Mouse (Mus musculus) layer of hippocampus, adult 18-20 months (tissue): Measurements from ENCODE around the gene Bri3bp. TPM values are rescaled to one million over a fixed set of nuclear protein-coding genes. Genes with fewer than 3 reads are reported as not detected.
A peak's percentile ranks its signal among the peaks of the same experiment; 100 is the strongest.
"Not testable (repeated sequence)": the region's sequence is repeated elsewhere in the genome, so short reads cannot be mapped to it uniquely, and the experiment has no call there.

Experiments used
- DNase-seq, 2 experiments: peaks; one replicate each; pipeline ENCODE4 v3.0.0; 2022; ENCODE audit warnings: low spot score in 2 of 2
- long read RNA-seq: library from polyadenylated mRNA; stranded (forward); transcript quantifications from one replicate; pipeline ENCODE4 v2.0.0, GENCODE M21; 2021
- total RNA-seq, 2 experiments: library from RNA; stranded (reverse); gene quantifications; 2 replicates each; pipeline ENCODE4 v1.2.3; 2021

Gene Bri3bp
- total RNA-seq: 100 to 1,000 TPM in 1 of 2 experiments, 10 to 100 TPM in 1; 92.7 to 107 TPM
- long read RNA-seq, full-length matches to known transcripts: 20 of 33 reads
- long read RNA-seq, partial matches to known transcripts: 0 of 33 reads
- long read RNA-seq, other reads (novel, unspliced or antisense): 13 of 33 reads

GRCm38 (mm10) chr5:125441234-125442114 is at the start of gene Bri3bp:
TSS of gene Bri3bp (plus strand) at chr5:125441568.
- DNase-seq: peak; percentile 54 to 61

GRCm38 (mm10) chr5:125391609-125392008 is 49.8 kb upstream of the Bri3bp start:
- peak; percentile 67 to 85 for DNase-seq

- not testable (repeated sequence) for DNase-seq
Observed at GRCm38 (mm10) chr5:125392176-125392575, 49.2 kb upstream of the Bri3bp start.

- no peak for DNase-seq
Observed at GRCm38 (mm10) chr5:125392618-125392976, 48.8 kb upstream of the Bri3bp start.

- peak; percentile 91 to 95 for DNase-seq
Observed at GRCm38 (mm10) chr5:125392977-125393621, 48.3 kb upstream of the Bri3bp start.

- DNase-seq: peak; percentile 50 to 78
Observed at GRCm38 (mm10) chr5:125393622-125394603, 47.5 kb upstream of the Bri3bp start.

GRCm38 (mm10) chr5:125395008-125395407 is 46.4 kb upstream of the Bri3bp start:
- DNase-seq: no peak

- no peak for DNase-seq
Observed at GRCm38 (mm10) chr5:125400903-125401302, 40.5 kb upstream of the Bri3bp start.

- no peak for DNase-seq
Observed at GRCm38 (mm10) chr5:125402476-125402875, 38.9 kb upstream of the Bri3bp start.

- DNase-seq: no peak
Observed at GRCm38 (mm10) chr5:125402991-125403390, 38.4 kb upstream of the Bri3bp start.

GRCm38 (mm10) chr5:125403481-125404465 is 37.6 kb upstream of the Bri3bp start:
- DNase-seq: peak; percentile 70 to 89

- no peak for DNase-seq
Observed at GRCm38 (mm10) chr5:125404536-125404902, 36.8 kb upstream of the Bri3bp start.

GRCm38 (mm10) chr5:125404903-125405545 is 36.3 kb upstream of the Bri3bp start:
- DNase-seq: peak; percentile 72 to 79

GRCm38 (mm10) chr5:125405546-125406248 is 35.7 kb upstream of the Bri3bp start:
- DNase-seq: peak; percentile 80 to 96

- peak in 1 of 2 experiments; percentile 67 for DNase-seq
Observed at GRCm38 (mm10) chr5:125406322-125407016, 34.9 kb upstream of the Bri3bp start.

- DNase-seq: no peak
Observed at GRCm38 (mm10) chr5:125407020-125407830, 34.1 kb upstream of the Bri3bp start.
